Mouse (Mus musculus): ENCODE results near the gene Rpl21. TPM values are rescaled to one million over a fixed set of nuclear protein-coding genes. Genes with fewer than 3 reads are reported as not detected.

Gene Rpl21
- total RNA-seq, 1 experiment from 2014 or later: 2,931 TPM

- ATAC-seq (replicated peaks; ENCODE audit: low read depth, poor library complexity, severe bottlenecking): no peak
These were observed 28.9 kb downstream of the Rpl21 start for GRCm38 (mm10) chr5:146861588-146861987.

- ATAC-seq (replicated peaks; ENCODE audit: low read depth, poor library complexity, severe bottlenecking): no peak
These were observed 32.8 kb downstream of the Rpl21 start for GRCm38 (mm10) chr5:146865511-146865910.

GRCm38 (mm10) chr5:146866277-146866676, 33.6 kb downstream of the Rpl21 start:
- ATAC-seq (replicated peaks; ENCODE audit: low read depth, poor library complexity, severe bottlenecking): no peak

- ATAC-seq (replicated peaks; ENCODE audit: low read depth, poor library complexity, severe bottlenecking): peak; percentile 87
These were observed 34.7 kb downstream of the Rpl21 start for GRCm38 (mm10) chr5:146867246-146867945.

GRCm38 (mm10) chr5:146867946-146868314, 35.2 kb downstream of the Rpl21 start:
- no peak for ATAC-seq (replicated peaks; ENCODE audit: low read depth, poor library complexity, severe bottlenecking)

- no peak for ATAC-seq (replicated peaks; ENCODE audit: low read depth, poor library complexity, severe bottlenecking)
These were observed 40.4 kb downstream of the Rpl21 start for GRCm38 (mm10) chr5:146872981-146873631.

GRCm38 (mm10) chr5:146876024-146876423, 43.3 kb downstream of the Rpl21 start:
- ATAC-seq (replicated peaks; ENCODE audit: low read depth, poor library complexity, severe bottlenecking): no peak

- ATAC-seq (replicated peaks; ENCODE audit: low read depth, poor library complexity, severe bottlenecking): peak; percentile 70
These were observed 45.2 kb downstream of the Rpl21 start for GRCm38 (mm10) chr5:146877882-146878281.

GRCm38 (mm10) chr5:146882261-146882660, 49.6 kb downstream of the Rpl21 start:
- peak; percentile 86 for ATAC-seq (replicated peaks; ENCODE audit: low read depth, poor library complexity, severe bottlenecking)

- ATAC-seq (replicated peaks; ENCODE audit: low read depth, poor library complexity, severe bottlenecking): peak; percentile 56; the same call in 1 of the 2 replicates
These were observed 50.4 kb downstream of the Rpl21 start for GRCm38 (mm10) chr5:146883053-146883452.

- no peak for ATAC-seq (replicated peaks; ENCODE audit: low read depth, poor library complexity, severe bottlenecking)
These were observed 51.0 kb downstream of the Rpl21 start for GRCm38 (mm10) chr5:146883486-146884272.

Other genes with a start within 250 kb of the Rpl21 start
- not detected in 2 replicates for gene Gpr12, start 247.7 kb upstream of the Rpl21 start, total RNA-seq (2017)
- 35.5 and 42.5 TPM in 2 replicates for gene Usp12, start 37.9 kb upstream of the Rpl21 start, total RNA-seq (2017)
- 1.2 TPM in 2 replicates for gene Rasl11a, start 12.2 kb downstream of the Rpl21 start, total RNA-seq (2017)
- gene Gtf3a, start 115.8 kb downstream of the Rpl21 start, total RNA-seq (2017): 144 and 171 TPM in 2 replicates
- gene Mtif3, start 130.9 kb downstream of the Rpl21 start, total RNA-seq (2017): 25.1 and 27.8 TPM in 2 replicates
- gene Lnx2, start 243.7 kb downstream of the Rpl21 start, total RNA-seq (2017): 5.4 and 10.8 TPM in 2 replicates
- gene Polr1d, start 244.2 kb downstream of the Rpl21 start, total RNA-seq (2017): 126 and 156 TPM in 2 replicates